Mouse (Mus musculus): ENCODE measurements at regions not wholly inside any gene's neighbourhood (a gene's known extent, or its start where the extent isn't known, plus 50 kb on each side); places are given as distances from the start of the nearest gene placed in this dataset.

- TF ChIP-seq POLR2A (IDR thresholded peaks at IDR 0.05; ENCODE audit: low read depth, low read length) = no peak
- no peak for TF ChIP-seq CTCF (IDR thresholded peaks at IDR 0.05; ENCODE audit: extremely low read depth, insufficient read depth, insufficient read length, insufficient replicate concordance)
- Histone ChIP-seq H3K27ac (ENCODE audit: insufficient read depth, low read length) (peak overlapping the region; percentile 42; the same call in 1 of the 2 replicates), H3K36me3 (ENCODE audit: control insufficient read depth, insufficient read depth, low read length) (no peaks in the 10 kb centered on the region), H3K4me3 (ENCODE audit: extremely low read depth, insufficient read depth, insufficient read length) (no peak overlapping the region), H3K4me1 (ENCODE audit: control insufficient read depth, insufficient read depth, insufficient read length) (peaks cover 4% of the 10 kb centered on the region; the same call in 1 of the 2 replicates), H3K27me3 (ENCODE audit: control insufficient read depth, insufficient read depth, low read length) (no peaks in the 10 kb centered on the region)
- 79% methylated on average over 15 of the region's 15 CpGs for WGBS
- no peak for DNase-seq (ENCODE audit: low read depth in 1 of 2, low spot score in 2 of 2)
Measured at GRCm38 (mm10) chr12:79879093-79879917, 233.5 kb downstream of the Zfp36l1 start.

- Histone ChIP-seq H3K27me3 (ENCODE audit: control insufficient read depth, insufficient read depth, low read length) (no peaks in the 10 kb centered on the region), H3K36me3 (ENCODE audit: control insufficient read depth, insufficient read depth, low read length) (no peaks in the 10 kb centered on the region), H3K4me1 (ENCODE audit: control insufficient read depth, insufficient read depth, insufficient read length) (no peaks in the 10 kb centered on the region), H3K4me3 (ENCODE audit: extremely low read depth, insufficient read depth, insufficient read length) (no peak overlapping the region), H3K27ac (ENCODE audit: insufficient read depth, low read length) (no peak overlapping the region)
- WGBS = 88% methylated on average over 5 of the region's 5 CpGs
- no peak for DNase-seq (ENCODE audit: low read depth in 1 of 2, low spot score in 2 of 2)
- TF ChIP-seq POLR2A (IDR thresholded peaks at IDR 0.05; ENCODE audit: low read depth, low read length) (no peak), CTCF (IDR thresholded peaks at IDR 0.05; ENCODE audit: extremely low read depth, insufficient read depth, insufficient read length, insufficient replicate concordance) (no peak)
Measured at GRCm38 (mm10) chr12:79878766-79879092, 234.1 kb downstream of the Zfp36l1 start.

- no peaks in the 10 kb centered on the region for H3K36me3 ChIP-seq (ENCODE audit: control insufficient read depth, insufficient read depth, low read length)
- WGBS = 90% methylated on average over 3 of the region's 3 CpGs
- no peak overlapping the region for H3K4me3 ChIP-seq (ENCODE audit: extremely low read depth, insufficient read depth, insufficient read length)
- H3K4me1 ChIP-seq (ENCODE audit: control insufficient read depth, insufficient read depth, insufficient read length) = no peaks in the 10 kb centered on the region
- TF ChIP-seq POLR2A (IDR thresholded peaks at IDR 0.05; ENCODE audit: low read depth, low read length) (no peak), CTCF (IDR thresholded peaks at IDR 0.05; ENCODE audit: extremely low read depth, insufficient read depth, insufficient read length, insufficient replicate concordance) (no peak)
- H3K27me3 ChIP-seq (ENCODE audit: control insufficient read depth, insufficient read depth, low read length) = no peaks in the 10 kb centered on the region
- DNase-seq (ENCODE audit: low read depth in 1 of 2, low spot score in 2 of 2) = no peak
- H3K27ac ChIP-seq (ENCODE audit: insufficient read depth, low read length) = no peak overlapping the region
Measured at GRCm38 (mm10) chr12:79878163-79878562, 234.7 kb downstream of the Zfp36l1 start.

DNA sequence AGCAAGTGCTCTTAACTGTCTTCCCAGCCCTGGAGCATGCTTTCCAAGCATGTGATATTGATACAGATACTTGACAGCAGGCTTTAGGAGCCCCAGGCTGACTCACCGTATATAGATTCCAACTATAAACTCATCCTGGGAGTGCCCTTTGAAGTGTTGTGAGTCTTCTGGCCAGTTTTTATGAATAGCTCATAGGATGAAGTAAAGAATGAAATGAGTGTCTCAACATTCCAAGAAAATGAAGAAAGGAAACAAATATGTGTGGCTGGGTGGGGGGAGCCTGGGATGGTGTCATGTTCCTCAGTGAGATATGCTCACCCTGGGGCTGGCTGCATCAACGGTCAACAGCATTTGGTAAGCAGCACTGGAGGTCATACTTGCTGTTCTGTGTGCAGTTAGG is 238.5 kb downstream of the Zfp36l1 start:
- H3K4me3 ChIP-seq (ENCODE audit: extremely low read depth, insufficient read depth, insufficient read length) = no peak overlapping the region
- TF ChIP-seq POLR2A (IDR thresholded peaks at IDR 0.05; ENCODE audit: low read depth, low read length) (no peak), CTCF (IDR thresholded peaks at IDR 0.05; ENCODE audit: extremely low read depth, insufficient read depth, insufficient read length, insufficient replicate concordance) (no peak)
- no peaks in the 10 kb centered on the region for H3K4me1 ChIP-seq (ENCODE audit: control insufficient read depth, insufficient read depth, insufficient read length)
- no peaks in the 10 kb centered on the region for H3K27me3 ChIP-seq (ENCODE audit: control insufficient read depth, insufficient read depth, low read length)
- H3K36me3 ChIP-seq (ENCODE audit: control insufficient read depth, insufficient read depth, low read length) = no peaks in the 10 kb centered on the region
- H3K27ac ChIP-seq (ENCODE audit: insufficient read depth, low read length) = no peak overlapping the region
- 98% methylated on average over 2 of the region's 2 CpGs for WGBS
- DNase-seq (ENCODE audit: low read depth in 1 of 2, low spot score in 2 of 2) = no peak

- DNase-seq (ENCODE audit: low read depth in 1 of 2, low spot score in 2 of 2) = no peak
- Histone ChIP-seq H3K27ac (ENCODE audit: insufficient read depth, low read length) (no peak overlapping the region), H3K4me3 (ENCODE audit: extremely low read depth, insufficient read depth, insufficient read length) (no peak overlapping the region), H3K27me3 (ENCODE audit: control insufficient read depth, insufficient read depth, low read length) (no peaks in the 10 kb centered on the region), H3K36me3 (ENCODE audit: control insufficient read depth, insufficient read depth, low read length) (no peaks in the 10 kb centered on the region), H3K4me1 (ENCODE audit: control insufficient read depth, insufficient read depth, insufficient read length) (no peaks in the 10 kb centered on the region)
- TF ChIP-seq POLR2A (IDR thresholded peaks at IDR 0.05; ENCODE audit: low read depth, low read length) (no peak), CTCF (IDR thresholded peaks at IDR 0.05; ENCODE audit: extremely low read depth, insufficient read depth, insufficient read length, insufficient replicate concordance) (no peak)
- WGBS = 53% methylated on average over 6 of the region's 6 CpGs
Measured at GRCm38 (mm10) chr12:79865179-79865552, 247.6 kb downstream of the Zfp36l1 start.

DNA sequence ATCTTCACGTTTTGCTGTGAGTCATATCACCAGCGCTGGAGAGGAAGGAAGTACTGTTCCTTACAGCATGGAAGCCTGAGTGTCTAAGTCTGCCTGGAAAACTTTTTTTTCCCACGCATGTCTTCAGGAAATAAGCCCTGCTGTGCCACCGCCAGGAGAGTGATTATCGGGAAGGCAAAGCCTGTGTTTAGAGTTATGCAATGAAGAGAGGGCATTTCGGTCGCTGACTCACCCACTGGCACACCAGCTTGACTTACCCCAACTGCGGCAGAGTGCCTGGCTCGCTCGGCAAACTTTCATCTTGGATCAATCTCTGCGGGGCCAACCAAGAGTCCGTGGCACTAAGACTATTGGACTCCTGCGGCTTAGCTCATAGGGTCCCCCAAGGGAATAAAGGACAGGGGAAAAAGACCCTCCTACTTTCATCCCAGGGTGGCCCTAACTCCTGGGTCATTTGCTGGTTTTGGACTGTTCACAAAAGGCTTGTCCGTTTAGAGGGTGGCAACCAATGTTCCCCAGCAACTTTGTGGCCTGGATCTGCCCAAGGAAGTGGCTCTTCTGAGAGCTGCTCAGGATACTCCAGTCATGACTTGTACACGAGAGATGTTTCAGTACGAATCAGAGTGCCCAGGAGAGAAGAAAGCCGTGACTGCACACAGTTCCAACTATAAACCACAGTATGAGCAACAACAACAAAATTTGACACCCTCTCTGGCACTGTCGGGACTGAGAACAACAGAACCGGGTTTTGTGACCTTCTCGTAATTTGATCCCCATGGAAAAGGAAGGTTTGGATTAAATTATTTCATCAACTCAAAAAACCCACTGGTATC is 248.3 kb downstream of the Zfp36l1 start:
- 79% methylated on average over 20 of the region's 20 CpGs for whole genome bisulfite sequencing
- Histone ChIP-seq H3K4me1 (ENCODE audit: control insufficient read depth, insufficient read depth, insufficient read length) (no peaks in the 10 kb centered on the region), H3K27ac (ENCODE audit: insufficient read depth, low read length) (no peak overlapping the region), H3K36me3 (ENCODE audit: control insufficient read depth, insufficient read depth, low read length) (no peaks in the 10 kb centered on the region), H3K4me3 (ENCODE audit: extremely low read depth, insufficient read depth, insufficient read length) (no peak overlapping the region), H3K27me3 (ENCODE audit: control insufficient read depth, insufficient read depth, low read length) (no peaks in the 10 kb centered on the region)
- no peak for DNase-seq (ENCODE audit: low read depth in 1 of 2, low spot score in 2 of 2)
- TF ChIP-seq POLR2A (IDR thresholded peaks at IDR 0.05; ENCODE audit: low read depth, low read length) (no peak), CTCF (IDR thresholded peaks at IDR 0.05; ENCODE audit: extremely low read depth, insufficient read depth, insufficient read length, insufficient replicate concordance) (no peak)
